Mouse (Mus musculus) thymus, postnatal 36 days (tissue): ENCODE measurements around the gene Tagap1.
"Not testable (repeated sequence)": the region's sequence is repeated elsewhere in the genome, so short reads cannot be mapped to it uniquely, and the experiment has no call there.

Experiments used
- DNase-seq, 2 experiments: peaks; one replicate each; pipeline ENCODE4 v3.0.0; 2022; ENCODE audit warnings: mixed read lengths in 2 of 2

Tagap1 gene

GRCm38 (mm10) chr17:6960776-6961175, at the start of gene Tagap1:
Gene Tagap1, minus strand, starts transcription at chr17:6961156.
- peak; percentile 70 to 73 for DNase-seq

GRCm38 (mm10) chr17:7009901-7010300, 48.9 kb upstream of the Tagap1 start:
- DNase-seq = not testable (repeated sequence)

- not testable (repeated sequence) for DNase-seq
Measured at GRCm38 (mm10) chr17:7009440-7009839, 48.5 kb upstream of the Tagap1 start.

GRCm38 (mm10) chr17:7008885-7009284, 47.9 kb upstream of the Tagap1 start:
- DNase-seq = not testable (repeated sequence)

GRCm38 (mm10) chr17:7005646-7006045, 44.7 kb upstream of the Tagap1 start:
- DNase-seq = not testable (repeated sequence)

GRCm38 (mm10) chr17:7003392-7003791, 42.4 kb upstream of the Tagap1 start:
- DNase-seq = not testable (repeated sequence)

- DNase-seq = not testable (repeated sequence)
Measured at GRCm38 (mm10) chr17:7001790-7002585, 41.0 kb upstream of the Tagap1 start.

- DNase-seq = not testable (repeated sequence)
Measured at GRCm38 (mm10) chr17:6997778-6998490, 37.0 kb upstream of the Tagap1 start.

- DNase-seq = not testable (repeated sequence)
Measured at GRCm38 (mm10) chr17:6996826-6997225, 35.9 kb upstream of the Tagap1 start.

GRCm38 (mm10) chr17:6995504-6995903, 34.5 kb upstream of the Tagap1 start:
- not testable (repeated sequence) for DNase-seq

GRCm38 (mm10) chr17:6986118-6986517, 25.2 kb upstream of the Tagap1 start:
- DNase-seq = not testable (repeated sequence)

GRCm38 (mm10) chr17:6980144-6980543, 19.2 kb upstream of the Tagap1 start:
- not testable (repeated sequence) for DNase-seq

- not testable (repeated sequence) for DNase-seq
Measured at GRCm38 (mm10) chr17:6979380-6979779, 18.4 kb upstream of the Tagap1 start.

- DNase-seq = peak; percentile 73 to 83
Measured at GRCm38 (mm10) chr17:6978287-6979248, 17.6 kb upstream of the Tagap1 start, which contains the start of gene Gm49721. Gene Gm49721, plus strand, starts transcription at chr17:6978904.

GRCm38 (mm10) chr17:6974985-6975384, 14.0 kb upstream of the Tagap1 start:
- not testable (repeated sequence) for DNase-seq

GRCm38 (mm10) chr17:6972836-6973396, 12.0 kb upstream of the Tagap1 start:
- DNase-seq = not testable (repeated sequence)

GRCm38 (mm10) chr17:6971238-6971637, 10.3 kb upstream of the Tagap1 start:
- not testable (repeated sequence) for DNase-seq

GRCm38 (mm10) chr17:6970334-6970733, 9.4 kb upstream of the Tagap1 start, which contains the start of gene Rnaset2b:
Gene Rnaset2b, plus strand, starts transcription at chr17:6970634.
- DNase-seq = not testable (repeated sequence)

- not testable (repeated sequence) for DNase-seq
Measured at GRCm38 (mm10) chr17:6967673-6968072, 6.7 kb upstream of the Tagap1 start.

- DNase-seq = peak; percentile 41 to 42
Measured at GRCm38 (mm10) chr17:6965364-6965763, 4.4 kb upstream of the Tagap1 start.

- DNase-seq = not testable (repeated sequence)
Measured at GRCm38 (mm10) chr17:6962936-6963335, 2.0 kb upstream of the Tagap1 start.

- DNase-seq = peak; percentile 18 to 22
Measured at GRCm38 (mm10) chr17:6962339-6962738, 1.4 kb upstream of the Tagap1 start.
